Mouse (Mus musculus) C2C12 (cell line): ENCODE measurements around the gene Olfr967.

Source experiments
- CTCF ChIP-seq: IDR thresholded peaks from one replicate; pipeline ENCODE4 v1.5.1; 2011; ENCODE audit not compliant: control insufficient read depth, insufficient read depth, insufficient read length
- USF1 ChIP-seq: IDR thresholded peaks from one replicate; pipeline ENCODE4 v1.6.1; 2011; ENCODE audit warnings: low read depth, mild to moderate bottlenecking, control low read depth, moderate library complexity

DNA sequence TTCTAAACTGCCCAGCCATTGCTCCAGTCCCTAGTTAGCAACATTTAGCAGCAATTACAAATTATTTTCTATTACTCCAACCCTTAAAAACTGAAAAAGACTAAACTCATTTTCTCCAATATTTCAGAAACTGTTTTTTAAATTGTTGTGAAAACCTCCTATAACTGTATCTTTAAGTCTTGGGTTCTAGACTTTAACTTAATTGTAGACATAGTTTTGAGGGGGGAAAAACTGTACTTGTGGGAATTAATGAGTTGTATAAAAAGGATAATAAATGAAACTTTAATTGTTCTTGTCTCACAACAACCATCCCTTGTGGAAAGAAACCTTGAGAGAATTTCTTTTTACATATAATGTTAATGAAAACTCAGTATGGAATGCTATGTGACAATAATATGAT lies 15.4 kb upstream of the Olfr967 start, which contains the start of gene Olfr150:
- no peak for TF ChIP-seq CTCF
- TF ChIP-seq USF1: no peak
